ENCODE assay signal across 12 mouse cellular contexts in the genomic region with DNA sequence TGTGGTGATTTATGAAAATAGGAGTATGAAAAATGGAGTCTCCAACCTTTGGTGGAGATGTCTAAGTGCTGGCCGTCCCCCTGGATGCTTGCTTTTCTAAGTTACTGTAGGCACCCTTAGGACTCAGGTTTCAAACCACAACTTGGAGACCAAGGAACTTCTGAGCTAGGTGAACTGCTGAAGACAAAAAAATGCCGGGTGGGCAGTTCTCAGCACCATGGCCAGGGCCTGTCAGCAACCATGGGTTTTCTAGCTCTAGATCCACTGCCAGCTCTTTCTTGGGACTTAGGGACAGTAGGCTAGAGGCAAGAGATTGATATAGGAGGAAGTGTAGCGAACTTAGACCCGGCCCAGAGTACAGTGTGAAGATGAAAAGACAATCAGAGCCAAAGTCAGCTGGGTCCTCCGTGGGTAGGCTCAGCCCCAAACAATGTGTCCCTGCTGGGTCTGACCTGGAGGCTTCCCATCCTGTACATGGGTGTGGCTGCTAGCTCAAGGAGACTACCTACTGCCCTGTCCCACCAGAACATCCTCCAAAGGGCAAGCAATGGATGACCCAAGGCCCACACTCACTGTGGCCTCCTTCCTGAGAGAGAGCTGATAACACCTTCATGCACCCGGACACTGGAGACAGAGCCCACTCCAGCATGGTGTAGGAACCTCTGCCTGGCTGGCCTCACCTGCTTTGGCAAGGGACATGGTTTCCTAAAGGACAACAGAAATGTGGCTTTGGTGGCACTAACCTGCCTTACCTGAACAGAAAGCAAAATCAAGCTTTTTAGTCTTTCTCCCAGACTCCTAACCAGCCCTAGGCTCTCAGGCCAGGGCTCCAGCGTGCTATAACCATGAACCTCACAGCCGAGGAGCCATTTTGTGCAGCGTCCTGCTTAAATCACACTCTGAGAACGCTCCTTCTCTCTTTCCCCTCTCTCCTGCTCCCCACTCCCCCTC. TPM values are rescaled to one million over a fixed set of nuclear protein-coding genes. Genes with fewer than 3 reads are reported as not detected.
DNase-seq lines count a peak whose midpoint lies in the region; ATAC-seq and TF ChIP-seq lines count a peak whose summit lies in the region.
"Had no signal": no experiment of that assay in that cellular context is flagged by ENCODE, and none has a peak within 500 bp of the region (broad histone marks: within the 10 kb centered on the region; RNA-seq: fewer than 3 reads in every experiment).

No protein-coding gene starts in this region.

- no peak for TF ChIP-seq CTCF in testis, adult 2 months (IDR thresholded peaks at IDR 0.05; ENCODE audit: control insufficient read depth, insufficient read depth, insufficient replicate concordance, low read depth, low read length)
- TF ChIP-seq CTCF in olfactory bulb, adult 2 months (IDR thresholded peaks at IDR 0.05; ENCODE audit: insufficient read depth, low read depth, low read length), result no peak

- H3K9me3 ChIP-seq in hindbrain, embryonic 15.5 days, result no peaks in the 10 kb centered on the region
- H3K9me3 ChIP-seq: heart, embryonic 15.5 days; limb, embryonic 13.5 days had no signal

- no peak for ATAC-seq in cerebellum, adult (ENCODE audit: insufficient number of reproducible peaks, low FRiP score, low TSS enrichment)
- no peak for ATAC-seq in hindbrain, embryonic 15.5 days (ENCODE audit: low FRiP score, low read depth)

- H3K27me3 ChIP-seq in testis, adult 2 months (ENCODE audit: control insufficient read depth, insufficient read depth, low read length), result peaks cover 7% of the 10 kb centered on the region
- H3K27me3 ChIP-seq in hindbrain, embryonic 15.5 days, result no peaks in the 10 kb centered on the region

- peak; percentile 26 for DNase-seq in cerebellum, adult 11 months
- no peak for DNase-seq in testis, postnatal 10 days (ENCODE audit: low spot score)
- no peak for DNase-seq in thymus, postnatal 10 days (ENCODE audit: low spot score in 2 of 2)
- DNase-seq in lung, postnatal 10 days, result no peak
- DNase-seq: kidney, postnatal 10 days had no signal

- TF ChIP-seq POLR2A in testis, adult 2 months (IDR thresholded peaks at IDR 0.05; ENCODE audit: control insufficient read depth, low read depth, low read length), result no peak
- 0 out of 2 replicates have a peak, but pooled peaks have one; percentile 11 for TF ChIP-seq POLR2A in olfactory bulb, adult 2 months (IDR thresholded peaks at IDR 0.05; ENCODE audit: insufficient read depth, low read depth, low read length)

- H3K9ac ChIP-seq in hindbrain, embryonic 15.5 days, result peak overlapping the region; percentile 99
- H3K9ac ChIP-seq: heart, embryonic 15.5 days; limb, embryonic 13.5 days had no signal

- H3K27ac ChIP-seq in testis, adult 2 months (ENCODE audit: control insufficient read depth, insufficient read depth, low read depth, low read length), result no peak overlapping the region
- peak overlapping the region; percentile 97 for H3K27ac ChIP-seq in hindbrain, embryonic 15.5 days (replicated peaks)
- peak overlapping the region; percentile 98 for H3K27ac ChIP-seq in olfactory bulb, adult 2 months (ENCODE audit: insufficient read depth, low read depth, low read length)
- H3K27ac ChIP-seq: heart, embryonic 15.5 days; limb, embryonic 13.5 days; macrophage had no signal

- peak overlapping the region; percentile 87 for H3K4me2 ChIP-seq in hindbrain, embryonic 15.5 days
- H3K4me2 ChIP-seq: heart, embryonic 15.5 days; limb, embryonic 13.5 days had no signal

- peaks cover 27% of the 10 kb centered on the region for H3K4me1 ChIP-seq in testis, adult 2 months (ENCODE audit: control insufficient read depth, insufficient read depth, low read length)
- peaks cover 49% of the 10 kb centered on the region for H3K4me1 ChIP-seq in hindbrain, embryonic 15.5 days (replicated peaks)
- H3K4me1 ChIP-seq in olfactory bulb, adult 2 months (ENCODE audit: control insufficient read depth, insufficient read depth, low read length), result peaks cover 20% of the 10 kb centered on the region

- 7% methylated on average over 10 of the region's 10 CpGs for WGBS in hindbrain, embryonic 15.5 days
- WGBS in olfactory bulb, adult 2 months, result 6% methylated on average over 10 of the region's 10 CpGs

- H3K4me3 ChIP-seq in testis, adult 2 months (ENCODE audit: control insufficient read depth, low read depth, low read length), result peak overlapping the region; percentile 58
- peak overlapping the region; percentile 90 for H3K4me3 ChIP-seq in hindbrain, embryonic 15.5 days
- peak overlapping the region; percentile 74 for H3K4me3 ChIP-seq in olfactory bulb, adult 2 months (ENCODE audit: insufficient read depth, low read depth, low read length)
- H3K4me3 ChIP-seq: heart, embryonic 15.5 days; limb, embryonic 13.5 days had no signal

- no peaks in the 10 kb centered on the region for H3K36me3 ChIP-seq in testis, adult 2 months (ENCODE audit: control insufficient read depth, insufficient read depth, low read length)
- no peaks in the 10 kb centered on the region for H3K36me3 ChIP-seq in hindbrain, embryonic 15.5 days
- H3K36me3 ChIP-seq: heart, embryonic 15.5 days; limb, embryonic 13.5 days had no signal

RNA-seq across cellular contexts. Expression of gene Polg, which starts 36.3 kb away (rescaled TPM):
- 74.5 and 78.3 TPM in 2 replicates for polyA plus RNA-seq in testis, adult 2 months (2012; rRNA removed)
- polyA plus RNA-seq in hindbrain, embryonic 15.5 days (2015; fragmentation: Nextera tagmentation; extraction: Ambion mirVana), result 26.5 and 27.0 TPM in 2 replicates
- 134 TPM in 1 of 2 replicates, not detected in the other for polyA plus RNA-seq in olfactory bulb, adult 2 months (2012; ENCODE audit: insufficient read depth, insufficient read length, low replicate concordance, missing spikeins)
